Mouse (Mus musculus): ENCODE measurements around the gene Spen. TPM values are rescaled to one million over a fixed set of nuclear protein-coding genes. Genes with fewer than 3 reads are reported as not detected.

The Spen gene
- polyA plus RNA-seq, 1 experiment: 13.0 TPM

- no peak overlapping the region for H3K4me3 ChIP-seq (ENCODE audit: insufficient read depth, low read length)
These were observed 109.0 kb downstream of the Spen start for GRCm38 (mm10) chr4:141429381-141429780.

DNA sequence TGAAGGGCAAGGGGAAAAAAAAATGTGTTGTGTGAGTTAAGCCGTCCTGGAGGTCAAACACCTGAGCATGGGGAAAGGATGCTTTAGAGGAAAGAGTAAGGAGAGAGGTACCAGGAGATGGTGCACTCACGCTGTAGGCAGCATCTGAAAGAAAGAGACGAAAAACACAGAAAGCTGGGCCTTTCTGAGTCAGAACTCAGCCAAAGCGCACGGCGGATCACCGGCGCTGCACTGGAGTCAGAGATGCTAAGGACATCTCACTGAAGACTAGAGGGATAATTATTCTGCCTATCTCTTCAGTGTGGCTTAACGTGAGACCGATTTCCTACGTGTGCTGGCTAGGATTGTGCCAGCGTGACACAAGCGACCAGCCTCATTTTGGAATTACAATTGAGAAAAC, 110.5 kb downstream of the Spen start:
- H3K27ac ChIP-seq (ENCODE audit: insufficient read depth, low read length): no peak overlapping the region
- H3K4me3 ChIP-seq (ENCODE audit: insufficient read depth, low read length): no peak overlapping the region
- peaks cover 2% of the 10 kb centered on the region; the same call in 1 of the 2 replicates for H3K4me1 ChIP-seq (ENCODE audit: control insufficient read depth, insufficient read depth, low read length)
- no peak for TF ChIP-seq CTCF (IDR thresholded peaks at IDR 0.05; ENCODE audit: extremely low read depth, insufficient read depth, low read length)

More at GRCm38 (mm10) chr4:141429381-141429780, 109.0 kb downstream of the Spen start:
- Histone ChIP-seq H3K4me1 (ENCODE audit: control insufficient read depth, insufficient read depth, low read length) (peaks cover 2% of the 10 kb centered on the region; the same call in 1 of the 2 replicates), H3K27ac (ENCODE audit: insufficient read depth, low read length) (no peak overlapping the region)
- TF ChIP-seq CTCF (IDR thresholded peaks at IDR 0.05; ENCODE audit: extremely low read depth, insufficient read depth, low read length): no peak
- TF ChIP-seq POLR2A (IDR thresholded peaks at IDR 0.05; ENCODE audit: extremely low read depth, insufficient read depth, low read length): no peak

GRCm38 (mm10) chr4:141426796-141427745, 111.3 kb downstream of the Spen start:
- Histone ChIP-seq H3K27ac (ENCODE audit: insufficient read depth, low read length) (0 out of 2 replicates have a peak overlapping the region, but pooled peaks have one; percentile 3), H3K4me1 (ENCODE audit: control insufficient read depth, insufficient read depth, low read length) (peaks cover 2% of the 10 kb centered on the region; the same call in 1 of the 2 replicates), H3K4me3 (ENCODE audit: insufficient read depth, low read length) (no peak overlapping the region)
- no peak for TF ChIP-seq POLR2A (IDR thresholded peaks at IDR 0.05; ENCODE audit: extremely low read depth, insufficient read depth, low read length)
- no peak for TF ChIP-seq CTCF (IDR thresholded peaks at IDR 0.05; ENCODE audit: extremely low read depth, insufficient read depth, low read length)

- peak overlapping the region; percentile 69; the same call in 1 of the 2 replicates for H3K27ac ChIP-seq (ENCODE audit: insufficient read depth, low read length)
These were observed 112.6 kb downstream of the Spen start for GRCm38 (mm10) chr4:141425484-141426479.

GRCm38 (mm10) chr4:141423691-141424431, 114.5 kb downstream of the Spen start:
- TF ChIP-seq CTCF (IDR thresholded peaks at IDR 0.05; ENCODE audit: extremely low read depth, insufficient read depth, low read length) (no peak), POLR2A (IDR thresholded peaks at IDR 0.05; ENCODE audit: extremely low read depth, insufficient read depth, low read length) (no peak)
- Histone ChIP-seq H3K27ac (ENCODE audit: insufficient read depth, low read length) (no peak overlapping the region), H3K4me3 (ENCODE audit: insufficient read depth, low read length) (no peak overlapping the region), H3K4me1 (ENCODE audit: control insufficient read depth, insufficient read depth, low read length) (peaks cover 3% of the 10 kb centered on the region; the same call in 1 of the 2 replicates)

More at GRCm38 (mm10) chr4:141425484-141426479, 112.6 kb downstream of the Spen start:
- TF ChIP-seq POLR2A (IDR thresholded peaks at IDR 0.05; ENCODE audit: extremely low read depth, insufficient read depth, low read length): peak; percentile 89
- TF ChIP-seq CTCF (IDR thresholded peaks at IDR 0.05; ENCODE audit: extremely low read depth, insufficient read depth, low read length): no peak
- Histone ChIP-seq H3K4me3 (ENCODE audit: insufficient read depth, low read length) (peak overlapping the region; percentile 53), H3K4me1 (ENCODE audit: control insufficient read depth, insufficient read depth, low read length) (peaks cover 2% of the 10 kb centered on the region; the same call in 1 of the 2 replicates)

DNA sequence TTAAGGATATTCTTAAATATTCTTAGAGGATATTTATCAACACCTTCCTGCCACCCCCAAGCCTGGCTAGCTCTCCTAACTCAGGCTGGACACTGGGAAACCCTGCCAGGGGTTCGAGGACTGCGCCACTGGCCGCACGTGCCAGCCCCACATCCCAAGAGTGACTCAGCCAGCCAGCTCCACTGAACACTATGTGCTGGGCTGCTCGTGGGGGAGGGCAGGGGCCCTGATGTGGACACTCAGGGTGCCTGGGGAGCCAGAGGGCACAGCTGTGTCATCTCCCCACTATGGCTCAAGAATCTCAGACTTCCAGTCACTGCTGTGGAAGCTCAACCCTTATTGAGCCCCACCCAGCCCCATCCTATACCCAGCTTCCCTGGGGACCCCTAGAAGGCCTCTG, 115.1 kb downstream of the Spen start:
- H3K4me3 ChIP-seq (ENCODE audit: insufficient read depth, low read length): no peak overlapping the region
- no peak overlapping the region for H3K27ac ChIP-seq (ENCODE audit: insufficient read depth, low read length)
- TF ChIP-seq POLR2A (IDR thresholded peaks at IDR 0.05; ENCODE audit: extremely low read depth, insufficient read depth, low read length) (no peak), CTCF (IDR thresholded peaks at IDR 0.05; ENCODE audit: extremely low read depth, insufficient read depth, low read length) (no peak)
- H3K4me1 ChIP-seq (ENCODE audit: control insufficient read depth, insufficient read depth, low read length): peaks cover 3% of the 10 kb centered on the region; the same call in 1 of the 2 replicates

- TF ChIP-seq POLR2A (IDR thresholded peaks at IDR 0.05; ENCODE audit: extremely low read depth, insufficient read depth, low read length) (no peak), CTCF (IDR thresholded peaks at IDR 0.05; ENCODE audit: extremely low read depth, insufficient read depth, low read length) (no peak)
- peaks cover 3% of the 10 kb centered on the region; the same call in 1 of the 2 replicates for H3K4me1 ChIP-seq (ENCODE audit: control insufficient read depth, insufficient read depth, low read length)
- H3K27ac ChIP-seq (ENCODE audit: insufficient read depth, low read length): no peak overlapping the region
- no peak overlapping the region for H3K4me3 ChIP-seq (ENCODE audit: insufficient read depth, low read length)
These were observed 115.6 kb downstream of the Spen start for GRCm38 (mm10) chr4:141422841-141423240.

GRCm38 (mm10) chr4:141421423-141421822, 117.0 kb downstream of the Spen start:
- H3K4me1 ChIP-seq (ENCODE audit: control insufficient read depth, insufficient read depth, low read length): peaks cover 3% of the 10 kb centered on the region; the same call in 1 of the 2 replicates
- H3K27ac ChIP-seq (ENCODE audit: insufficient read depth, low read length): no peak overlapping the region
- no peak for TF ChIP-seq CTCF (IDR thresholded peaks at IDR 0.05; ENCODE audit: extremely low read depth, insufficient read depth, low read length)
- TF ChIP-seq POLR2A (IDR thresholded peaks at IDR 0.05; ENCODE audit: extremely low read depth, insufficient read depth, low read length): no peak
- H3K4me3 ChIP-seq (ENCODE audit: insufficient read depth, low read length): no peak overlapping the region
